Mouse (Mus musculus) small intestine, adult 2 months (tissue): ENCODE results near the gene Zc3h12b.

Experiments
- CTCF ChIP-seq: fragments of 200-500 bp; IDR thresholded peaks from 2 replicates; pipeline ENCODE4 v1.5.1; 2012; ENCODE audit warnings: low read depth, mild to moderate bottlenecking, control low read depth, inconsistent platforms, low read length, moderate library complexity, mixed read lengths; ENCODE audit not compliant: insufficient replicate concordance, insufficient read length; ENCODE audit errors: extremely low read depth
- POLR2A ChIP-seq: fragments of 200-500 bp; IDR thresholded peaks from 2 replicates; pipeline ENCODE4 v1.6.1; 2012; ENCODE audit warnings: low read depth, mild to moderate bottlenecking, control low read depth, inconsistent platforms, low read length, moderate library complexity

DNA sequence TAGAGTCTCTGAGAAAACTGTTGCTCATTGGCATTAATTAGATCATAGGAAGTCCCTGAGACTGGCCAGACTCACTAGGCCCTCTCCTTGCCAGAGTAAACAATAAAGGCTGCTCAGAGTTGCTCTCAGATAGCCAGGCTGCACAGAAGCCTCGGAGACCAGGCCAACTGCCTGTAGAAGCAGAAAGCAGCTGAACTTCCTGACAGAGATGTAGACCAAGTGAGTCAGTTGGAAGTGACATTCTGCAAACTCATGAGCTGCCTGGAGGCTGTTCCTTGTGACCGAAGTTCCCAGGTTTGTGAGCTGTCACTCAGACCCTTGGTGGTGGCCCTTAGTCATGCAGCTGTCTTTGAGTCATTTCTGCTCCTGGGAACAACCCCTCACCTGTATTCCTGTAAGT, 251.9 kb downstream of the Zc3h12b start:
- no peak for TF ChIP-seq POLR2A
- TF ChIP-seq CTCF = no peak
